Comparison of ENCODE assay signal across 15 mouse cellular contexts in genomic region chr2:103893805-103894204, GRCm38 (mm10).
DNase-seq lines count a peak whose midpoint lies in the region; ATAC-seq lines count a peak whose summit lies in the region.
"Had no signal": no experiment of that assay in that cellular context is flagged by ENCODE, and none has a peak within 500 bp of the region (broad histone marks: within the 10 kb centered on the region; RNA-seq: fewer than 3 reads in every experiment).

No protein-coding gene starts in this region.

- WGBS in liver, embryonic 15.5 days (ENCODE audit: insufficient replicate concordance) = 17% methylated on average over 2 of the region's 2 CpGs

- no peaks in the 10 kb centered on the region for H3K27me3 ChIP-seq in liver, embryonic 15.5 days
- H3K27me3 ChIP-seq: forebrain, embryonic 13.5 days had no signal

- DNase-seq in embryo, embryonic 11.5 days (ENCODE audit: low read depth, low spot score) = peak; percentile 30
- no peak for DNase-seq in embryo, embryonic 10.5 days (ENCODE audit: low spot score)
- DNase-seq in retina, postnatal 1 day = peak; percentile 19
- no peak for DNase-seq in retina, embryonic 14.5 days (ENCODE audit: low spot score)
- DNase-seq in ovary, adult 18-20 months (ENCODE audit: low spot score) = no peak
- DNase-seq in thymus, postnatal 36 days = no peak
- DNase-seq in right cerebral cortex, postnatal 25 days = no peak
- DNase-seq: adrenal gland, postnatal 36 days; cerebellum, postnatal 25 days; gastrocnemius, postnatal 36 days; lung, adult 2 months; thymus, adult 2 months had no signal

- peak overlapping the region; percentile 99 for H3K27ac ChIP-seq in liver, embryonic 15.5 days (replicated peaks)
- H3K27ac ChIP-seq: forebrain, embryonic 13.5 days had no signal

- peak overlapping the region; percentile 48 for H3K4me3 ChIP-seq in liver, embryonic 15.5 days (replicated peaks)
- H3K4me3 ChIP-seq: forebrain, embryonic 13.5 days had no signal

- H3K9ac ChIP-seq in liver, embryonic 15.5 days = peak overlapping the region; percentile 75
- H3K9ac ChIP-seq: forebrain, embryonic 13.5 days had no signal

- H3K4me2 ChIP-seq in liver, embryonic 15.5 days = peak overlapping the region; percentile 75
- H3K4me2 ChIP-seq: forebrain, embryonic 13.5 days had no signal

- no peaks in the 10 kb centered on the region for H3K9me3 ChIP-seq in liver, embryonic 15.5 days (replicated peaks)
- H3K9me3 ChIP-seq: forebrain, embryonic 13.5 days had no signal

- peaks cover 93% of the 10 kb centered on the region for H3K4me1 ChIP-seq in liver, embryonic 15.5 days (replicated peaks)

- ATAC-seq in liver, embryonic 15.5 days (ENCODE audit: insufficient read depth) = peak; percentile 91
- ATAC-seq: forebrain, embryonic 13.5 days; inflammation-experienced regulatory T-cells, adult 6 months had no signal

- H3K36me3 ChIP-seq in liver, embryonic 15.5 days (replicated peaks) = no peaks in the 10 kb centered on the region

Comparison
In these comparisons a context has a peak if more than half of its experiments do, and no peak if none do; other contexts are left out.
1. DNase-seq: peak in embryo, embryonic 11.5 days (single experiment) and retina, postnatal 1 day (single experiment); none in embryo, embryonic 10.5 days (single experiment), retina, embryonic 14.5 days (single experiment), ovary, adult 18-20 months (single experiment), thymus, postnatal 36 days (0 of 2) and right cerebral cortex, postnatal 25 days (single experiment).